Mouse (Mus musculus): ENCODE results near the gene Aldoart2. TPM values are rescaled to one million over a fixed set of nuclear protein-coding genes. Genes with fewer than 3 reads are reported as not detected.
"Not testable (repeated sequence)": the region's sequence is repeated elsewhere in the genome, so short reads cannot be mapped to it uniquely, and the experiment has no call there.

Aldoart2 gene
- polyA plus RNA-seq, 2 experiments: not detected

GRCm38 (mm10) chr12:55538328-55538971 lies 26.6 kb upstream of the Aldoart2 start:
- ATAC-seq (ENCODE audit: low FRiP score, low read depth): no peak; the same call in 1 of the 2 replicates
- Histone ChIP-seq H3K4me1 (ENCODE audit: control insufficient read depth, insufficient read depth, low read length) (no peaks in the 10 kb centered on the region), H3K36me3 (ENCODE audit: control insufficient read depth, insufficient read depth, low read length) (no peaks in the 10 kb centered on the region), H3K27me3 (ENCODE audit: control insufficient read depth, insufficient read depth, low read length) (peaks cover 6% of the 10 kb centered on the region; the same call in 1 of the 2 replicates), H3K4me3 (replicated peaks; ENCODE audit: low read length) (no peak overlapping the region), H3K27ac (replicated peaks; ENCODE audit: low read depth, low read length) (no peak overlapping the region), H3K9ac (ENCODE audit: low read depth, low read length, severe bottlenecking) (no peak overlapping the region), H3K9me3 (ENCODE audit: control insufficient read depth, low read length) (no peaks in the 10 kb centered on the region), H3K4me2 (replicated peaks; ENCODE audit: low read depth, low read length, severe bottlenecking) (no peak overlapping the region)
- no peak for TF ChIP-seq POLR2A (IDR thresholded peaks at IDR 0.05; ENCODE audit: borderline replicate concordance, extremely low read depth, insufficient read depth, insufficient read length)
- DNase-seq (ENCODE audit: low spot score): no peak
- 85% methylated on average over 1 of the region's 1 CpGs for WGBS

GRCm38 (mm10) chr12:55539157-55539556 lies 25.9 kb upstream of the Aldoart2 start:
- no peak for DNase-seq (ENCODE audit: low spot score)

GRCm38 (mm10) chr12:55554901-55555300 lies 10.1 kb upstream of the Aldoart2 start:
- H3K9ac ChIP-seq (ENCODE audit: low read depth, low read length, severe bottlenecking); H3K4me3 ChIP-seq (replicated peaks; ENCODE audit: low read length); DNase-seq (ENCODE audit: low spot score); H3K9me3 ChIP-seq (ENCODE audit: control insufficient read depth, low read length); H3K27ac ChIP-seq (replicated peaks; ENCODE audit: low read depth, low read length); H3K4me1 ChIP-seq (ENCODE audit: control insufficient read depth, insufficient read depth, low read length); H3K36me3 ChIP-seq (ENCODE audit: control insufficient read depth, insufficient read depth, low read length); ATAC-seq (ENCODE audit: low FRiP score, low read depth); H3K27me3 ChIP-seq (ENCODE audit: control insufficient read depth, insufficient read depth, low read length); H3K4me2 ChIP-seq (replicated peaks; ENCODE audit: low read depth, low read length, severe bottlenecking): not testable (repeated sequence)
- 70% methylated on average over 6 of the region's 6 CpGs for WGBS

More at GRCm38 (mm10) chr12:55539157-55539556, 25.9 kb upstream of the Aldoart2 start:
- Histone ChIP-seq H3K9me3 (ENCODE audit: control insufficient read depth, low read length) (no peaks in the 10 kb centered on the region), H3K27me3 (ENCODE audit: control insufficient read depth, insufficient read depth, low read length) (peaks cover 6% of the 10 kb centered on the region; the same call in 1 of the 2 replicates), H3K36me3 (ENCODE audit: control insufficient read depth, insufficient read depth, low read length) (no peaks in the 10 kb centered on the region), H3K4me3 (replicated peaks; ENCODE audit: low read length) (no peak overlapping the region), H3K4me2 (replicated peaks; ENCODE audit: low read depth, low read length, severe bottlenecking) (no peak overlapping the region), H3K27ac (replicated peaks; ENCODE audit: low read depth, low read length) (no peak overlapping the region), H3K9ac (ENCODE audit: low read depth, low read length, severe bottlenecking) (no peak overlapping the region), H3K4me1 (ENCODE audit: control insufficient read depth, insufficient read depth, low read length) (no peaks in the 10 kb centered on the region)
- ATAC-seq (ENCODE audit: low FRiP score, low read depth): no peak
- no peak for TF ChIP-seq POLR2A (IDR thresholded peaks at IDR 0.05; ENCODE audit: borderline replicate concordance, extremely low read depth, insufficient read depth, insufficient read length)
- WGBS: 52% methylated on average over 8 of the region's 8 CpGs

- no peaks in the 10 kb centered on the region for H3K4me1 ChIP-seq (ENCODE audit: control insufficient read depth, insufficient read depth, low read length)
- H3K4me3 ChIP-seq (replicated peaks; ENCODE audit: low read length): no peak overlapping the region
- H3K9me3 ChIP-seq (ENCODE audit: control insufficient read depth, low read length): no peaks in the 10 kb centered on the region
- 86% methylated on average over 6 of the region's 6 CpGs for WGBS
- H3K4me2 ChIP-seq (replicated peaks; ENCODE audit: low read depth, low read length, severe bottlenecking): no peak overlapping the region
- H3K27ac ChIP-seq (replicated peaks; ENCODE audit: low read depth, low read length): no peak overlapping the region
- no peaks in the 10 kb centered on the region for H3K36me3 ChIP-seq (ENCODE audit: control insufficient read depth, insufficient read depth, low read length)
- no peaks in the 10 kb centered on the region for H3K27me3 ChIP-seq (ENCODE audit: control insufficient read depth, insufficient read depth, low read length)
- ATAC-seq (ENCODE audit: low FRiP score, low read depth): no peak
- DNase-seq (ENCODE audit: low spot score): no peak
- no peak for TF ChIP-seq POLR2A (IDR thresholded peaks at IDR 0.05; ENCODE audit: borderline replicate concordance, extremely low read depth, insufficient read depth, insufficient read length)
- H3K9ac ChIP-seq (ENCODE audit: low read depth, low read length, severe bottlenecking): no peak overlapping the region
These were observed 7.2 kb upstream of the Aldoart2 start for GRCm38 (mm10) chr12:55557866-55558265.

- Histone ChIP-seq H3K9ac (ENCODE audit: low read depth, low read length, severe bottlenecking) (no peak overlapping the region), H3K9me3 (ENCODE audit: control insufficient read depth, low read length) (no peaks in the 10 kb centered on the region), H3K4me2 (replicated peaks; ENCODE audit: low read depth, low read length, severe bottlenecking) (no peak overlapping the region), H3K27me3 (ENCODE audit: control insufficient read depth, insufficient read depth, low read length) (no peaks in the 10 kb centered on the region), H3K4me1 (ENCODE audit: control insufficient read depth, insufficient read depth, low read length) (no peaks in the 10 kb centered on the region), H3K4me3 (replicated peaks; ENCODE audit: low read length) (no peak overlapping the region), H3K36me3 (ENCODE audit: control insufficient read depth, insufficient read depth, low read length) (no peaks in the 10 kb centered on the region), H3K27ac (replicated peaks; ENCODE audit: low read depth, low read length) (no peak overlapping the region)
- 85% methylated on average over 12 of the region's 12 CpGs for WGBS
- TF ChIP-seq POLR2A (IDR thresholded peaks at IDR 0.05; ENCODE audit: borderline replicate concordance, extremely low read depth, insufficient read depth, insufficient read length): no peak
- ATAC-seq (ENCODE audit: low FRiP score, low read depth) (no peak), DNase-seq (ENCODE audit: low spot score) (no peak)
These were observed 5.7 kb upstream of the Aldoart2 start for GRCm38 (mm10) chr12:55559184-55559855.

Data from limb, embryonic 14.5 days (tissue).